In the genomic region with DNA sequence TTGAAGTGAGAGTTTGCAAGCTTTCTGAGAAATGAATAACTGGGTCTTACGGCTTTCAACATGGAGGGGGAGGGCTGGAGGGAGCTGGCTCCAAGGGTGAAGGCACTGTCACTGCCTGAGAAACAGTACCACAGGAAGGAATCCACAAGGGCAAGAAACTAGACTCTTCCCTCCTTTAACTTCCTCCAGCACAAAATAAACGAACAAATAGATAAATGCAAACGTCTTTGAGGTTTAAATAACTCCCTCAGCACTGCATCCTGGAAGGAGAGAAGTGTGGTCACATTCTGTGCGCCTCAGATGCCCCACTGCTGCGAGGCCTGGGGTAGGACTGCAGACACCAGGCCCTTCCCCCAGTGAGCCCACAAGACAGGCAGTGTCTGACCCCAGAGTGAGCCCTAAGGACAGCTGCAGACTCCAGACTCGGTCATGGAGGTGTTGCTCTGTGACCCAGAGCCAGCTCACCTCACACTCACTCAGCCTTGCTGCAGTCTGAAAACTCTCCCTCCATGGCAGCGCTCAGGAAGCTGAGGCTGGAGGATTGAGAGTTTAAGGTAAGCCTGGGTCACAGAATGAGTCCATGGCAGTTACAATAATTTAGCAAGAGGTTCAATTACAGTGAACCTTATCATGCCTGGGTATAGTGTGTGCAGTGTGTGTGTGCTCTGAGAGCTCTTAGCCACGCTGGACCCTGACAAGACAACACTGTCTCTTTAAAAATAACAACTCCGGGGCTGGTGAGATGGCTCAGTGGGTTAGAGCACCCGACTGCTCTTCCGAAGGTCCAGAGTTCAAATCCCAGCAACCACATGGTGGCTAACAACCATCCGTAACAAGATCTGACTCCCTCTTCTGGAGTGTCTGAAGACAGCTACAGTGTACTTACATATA, we compare ENCODE assay signal across 9 mouse cellular contexts. TPM values are rescaled to one million over a fixed set of nuclear protein-coding genes. Genes with fewer than 3 reads are reported as not detected.
DNase-seq lines count a peak whose midpoint lies in the region; ATAC-seq and TF ChIP-seq lines count a peak whose summit lies in the region.
"Had no signal": no experiment of that assay in that cellular context is flagged by ENCODE, and none has a peak within 500 bp of the region (broad histone marks: within the 10 kb centered on the region; RNA-seq: fewer than 3 reads in every experiment).

No protein-coding gene starts in this region.

- peaks cover 30% of the 10 kb centered on the region for H3K4me1 ChIP-seq in forebrain, embryonic 13.5 days
- H3K4me1 ChIP-seq in forebrain, embryonic 11.5 days (replicated peaks; ENCODE audit: control insufficient read depth, insufficient read depth, low read length): peaks cover 4% of the 10 kb centered on the region
- peaks cover 40 to 81% of the 10 kb centered on the region in 2 experiments for H3K4me1 ChIP-seq in MEL (ENCODE audit: control insufficient read depth in 1 of 2, insufficient read depth in 2 of 2, low read length in 2 of 2)
- peaks cover 97% of the 10 kb centered on the region for H3K4me1 ChIP-seq in liver, embryonic 16.5 days (ENCODE audit: control insufficient read depth, low read depth, low read length)

- no peak overlapping the region for H3K27ac ChIP-seq in forebrain, embryonic 13.5 days
- H3K27ac ChIP-seq in forebrain, embryonic 11.5 days (ENCODE audit: low read depth, low read length): no peak overlapping the region
- peak overlapping the region; percentile 15; the same call in 1 of the 2 replicates for H3K27ac ChIP-seq in left cerebral cortex, adult 2 months
- peak overlapping the region; percentile 94 for H3K27ac ChIP-seq in MEL (ENCODE audit: control insufficient read depth, low read depth, low read length)
- peak overlapping the region; percentile 83 for H3K27ac ChIP-seq in liver, embryonic 16.5 days (ENCODE audit: low read length)
- H3K27ac ChIP-seq: neural tube, embryonic 12.5 days had no signal

- H3K9me3 ChIP-seq in forebrain, embryonic 13.5 days (replicated peaks): no peaks in the 10 kb centered on the region
- H3K9me3 ChIP-seq in forebrain, embryonic 11.5 days (ENCODE audit: control insufficient read depth, low read length): no peaks in the 10 kb centered on the region
- H3K9me3 ChIP-seq in MEL (replicated peaks; ENCODE audit: insufficient read depth, low read length): no peaks in the 10 kb centered on the region
- H3K9me3 ChIP-seq in liver, embryonic 16.5 days (replicated peaks; ENCODE audit: control insufficient read depth, low read length): no peaks in the 10 kb centered on the region
- H3K9me3 ChIP-seq: neural tube, embryonic 12.5 days had no signal

- ATAC-seq in forebrain, embryonic 13.5 days: no peak
- ATAC-seq in forebrain, embryonic 11.5 days (replicated peaks; ENCODE audit: low FRiP score): no peak
- ATAC-seq in liver, embryonic 16.5 days (ENCODE audit: low read depth): no peak

- H3K36me3 ChIP-seq in forebrain, embryonic 13.5 days (ENCODE audit: poor library complexity, severe bottlenecking): peaks cover 33% of the 10 kb centered on the region
- no peaks in the 10 kb centered on the region for H3K36me3 ChIP-seq in forebrain, embryonic 11.5 days (ENCODE audit: control insufficient read depth, insufficient read depth, low read length)
- H3K36me3 ChIP-seq in MEL (ENCODE audit: control insufficient read depth in 1 of 2, insufficient read depth in 2 of 2, low read length in 2 of 2): peaks cover 0 to 60% of the 10 kb centered on the region in 2 experiments; a peak in 2 of 4 replicates
- H3K36me3 ChIP-seq in liver, embryonic 16.5 days (ENCODE audit: control insufficient read depth, insufficient read depth): no peaks in the 10 kb centered on the region

- peaks cover 4% of the 10 kb centered on the region for H3K79me2 ChIP-seq in MEL (ENCODE audit: control insufficient read depth, insufficient read depth, low read length, poor library complexity)

- no peak for DNase-seq in forebrain, embryonic 11.5 days (ENCODE audit: low spot score)
- DNase-seq in left cerebral cortex, adult 2 months (ENCODE audit: extremely low spot score in 1 of 2, low spot score in 2 of 2): no peak
- DNase-seq in left cerebral cortex, postnatal 25 days (ENCODE audit: low spot score in 2 of 2): no peak
- DNase-seq in MEL (ENCODE audit: low read depth, low spot score): peak; percentile 68
- DNase-seq in layer of hippocampus, postnatal 10 days (ENCODE audit: low spot score in 2 of 2): no peak
- DNase-seq in retina, postnatal 1 day: no peak

- peak; percentile 49 to 80 for TF ChIP-seq EP300 in MEL (IDR thresholded peaks at IDR 0.05; ENCODE audit: low read depth in 1 of 2, low read length in 2 of 2)

- no peak overlapping the region for H3K4me2 ChIP-seq in forebrain, embryonic 13.5 days
- no peak overlapping the region for H3K4me2 ChIP-seq in forebrain, embryonic 11.5 days (ENCODE audit: low read depth, low read length, severe bottlenecking)
- H3K4me2 ChIP-seq in liver, embryonic 16.5 days (ENCODE audit: low read depth, low read length): peak overlapping the region; percentile 2; the same call in 1 of the 2 replicates
- H3K4me2 ChIP-seq: neural tube, embryonic 12.5 days had no signal

- intact Hi-C loops in left cerebral cortex, adult 2 months (cut with DNase I): no loop called here
- intact Hi-C loops in left cerebral cortex, postnatal 25 days (cut with DNase I): no loop called here

- no peak for TF ChIP-seq RAD21 in MEL (IDR thresholded peaks at IDR 0.05; ENCODE audit: low read depth, low read length)

- no peaks in the 10 kb centered on the region for H3K27me3 ChIP-seq in forebrain, embryonic 13.5 days
- H3K27me3 ChIP-seq in forebrain, embryonic 11.5 days (ENCODE audit: control insufficient read depth, insufficient read depth, low read length): no peaks in the 10 kb centered on the region
- no peaks in the 10 kb centered on the region for H3K27me3 ChIP-seq in MEL (ENCODE audit: control insufficient read depth in 1 of 2, insufficient read depth in 2 of 2, low read length in 2 of 2)
- H3K27me3 ChIP-seq in liver, embryonic 16.5 days (ENCODE audit: control insufficient read depth, insufficient read depth, low read depth, low read length): no peaks in the 10 kb centered on the region
- H3K27me3 ChIP-seq: neural tube, embryonic 12.5 days had no signal

- no peak overlapping the region for H3K4me3 ChIP-seq in forebrain, embryonic 13.5 days
- H3K4me3 ChIP-seq in forebrain, embryonic 11.5 days (ENCODE audit: low read depth, low read length): no peak overlapping the region
- no peak overlapping the region for H3K4me3 ChIP-seq in left cerebral cortex, adult 2 months
- H3K4me3 ChIP-seq in MEL (ENCODE audit: control insufficient read depth in 1 of 2, insufficient read depth in 1 of 2, low read depth in 2 of 2, low read length in 2 of 2): peak overlapping the region; percentile 5 to 13; a peak in 3 of 4 replicates
- no peak overlapping the region for H3K4me3 ChIP-seq in liver, embryonic 16.5 days (ENCODE audit: low read depth, low read length)
- H3K4me3 ChIP-seq: neural tube, embryonic 12.5 days had no signal

- 74% methylated on average over 12 of the region's 12 CpGs for WGBS in forebrain, embryonic 13.5 days
- WGBS in forebrain, embryonic 11.5 days: 78% methylated on average over 11 of the region's 12 CpGs
- WGBS in liver, embryonic 16.5 days (ENCODE audit: insufficient replicate concordance): 23% methylated on average over 11 of the region's 12 CpGs

- no peak for TF ChIP-seq CTCF in left cerebral cortex, adult 2 months (IDR thresholded peaks at IDR 0.05)
- no peak for TF ChIP-seq CTCF in MEL (IDR thresholded peaks at IDR 0.05 in 2 of 3, conservative IDR thresholded peaks at IDR 0.05 in 1 of 3; ENCODE audit: control insufficient read depth in 1 of 3, insufficient read depth in 1 of 3, low read depth in 2 of 3, low read length in 3 of 3, poor library complexity in 1 of 3, severe bottlenecking in 1 of 3)

- H3K9ac ChIP-seq in forebrain, embryonic 13.5 days: peak overlapping the region; percentile 43; the same call in 1 of the 2 replicates
- no peak overlapping the region for H3K9ac ChIP-seq in forebrain, embryonic 11.5 days (ENCODE audit: low read length)
- peak overlapping the region; percentile 63 for H3K9ac ChIP-seq in MEL (ENCODE audit: control insufficient read depth, low read depth, low read length, poor library complexity, severe bottlenecking)
- H3K9ac ChIP-seq in liver, embryonic 16.5 days (ENCODE audit: low read depth, low read length): peak overlapping the region; percentile 1; the same call in 1 of the 2 replicates
- H3K9ac ChIP-seq: neural tube, embryonic 12.5 days had no signal

- peak in 1 of 2 experiments; percentile 47; a peak in 1 of 4 replicates for TF ChIP-seq POLR2A in MEL (IDR thresholded peaks at IDR 0.05; ENCODE audit: control insufficient read depth in 1 of 2, insufficient read depth in 1 of 2, low read depth in 1 of 2, low read length in 2 of 2, poor library complexity in 1 of 2)

RNA-seq across cellular contexts. Expression of a gene that starts 5.0 kb away (rescaled TPM):
- polyA plus RNA-seq in forebrain, embryonic 13.5 days (2015; fragmentation: Nextera tagmentation; extraction: Ambion mirVana): 47.9 and 51.6 TPM in 2 replicates
- 57.9 and 61.1 TPM in 2 replicates for polyA plus RNA-seq in forebrain, embryonic 11.5 days (2014; fragmentation: Nextera tagmentation; extraction: Ambion mirVana)
- total RNA-seq in left cerebral cortex, adult 2 months (2021): 10 to 100 TPM; 13.6 to 15.5 TPM
- 10 to 100 TPM; 13.4 to 15.8 TPM for total RNA-seq in left cerebral cortex, postnatal 25 days (2021)
- 38.3 and 38.7 TPM in 2 replicates for total RNA-seq in MEL (2012; rRNA removed)
- 10 to 100 TPM in 1 of 2 experiments, not detected in 1; 63.4 TPM for polyA plus RNA-seq in MEL (2012; ENCODE audit: insufficient read depth in 1 of 2, insufficient read length in 2 of 2, low read depth in 1 of 2, low replicate concordance in 2 of 2, missing spikeins in 1 of 2)
- 26.1 and 27.4 TPM in 2 replicates for polyA plus RNA-seq in liver, embryonic 16.5 days (2015; fragmentation: Nextera tagmentation; extraction: Ambion mirVana)
- total RNA-seq in layer of hippocampus, postnatal 10 days (2021): 10 to 100 TPM; 21.2 to 22.5 TPM

RNA-seq across cellular contexts. Expression of a gene that starts 5.2 kb away (rescaled TPM):
- polyA plus RNA-seq in forebrain, embryonic 13.5 days (2015; fragmentation: Nextera tagmentation; extraction: Ambion mirVana): 24.5 and 26.3 TPM in 2 replicates
- polyA plus RNA-seq in forebrain, embryonic 11.5 days (2014; fragmentation: Nextera tagmentation; extraction: Ambion mirVana): 4.8 and 7.2 TPM in 2 replicates
- 10 to 100 TPM; 45.0 to 46.0 TPM for total RNA-seq in left cerebral cortex, adult 2 months (2021)
- total RNA-seq in left cerebral cortex, postnatal 25 days (2021): 10 to 100 TPM; 35.9 to 42.5 TPM
- total RNA-seq in MEL (2012; rRNA removed): 1.0 and 1.5 TPM in 2 replicates
- polyA plus RNA-seq in MEL (2012; ENCODE audit: insufficient read depth in 1 of 2, insufficient read length in 2 of 2, low read depth in 1 of 2, low replicate concordance in 2 of 2, missing spikeins in 1 of 2): 1 to 10 TPM in 1 of 2 experiments, not detected in 1; 3.8 TPM
- polyA plus RNA-seq in liver, embryonic 16.5 days (2015; fragmentation: Nextera tagmentation; extraction: Ambion mirVana): 9.3 and 10.4 TPM in 2 replicates
- total RNA-seq in layer of hippocampus, postnatal 10 days (2021): 10 to 100 TPM; 51.0 to 69.9 TPM

RNA-seq across cellular contexts. Expression of a gene that starts 18.8 kb away (rescaled TPM):
- polyA plus RNA-seq in forebrain, embryonic 13.5 days (2015; fragmentation: Nextera tagmentation; extraction: Ambion mirVana): 52.3 and 55.1 TPM in 2 replicates
- polyA plus RNA-seq in forebrain, embryonic 11.5 days (2014; fragmentation: Nextera tagmentation; extraction: Ambion mirVana): 85.1 and 87.0 TPM in 2 replicates
- total RNA-seq in left cerebral cortex, adult 2 months (2021): 10 to 100 TPM; 42.8 to 48.8 TPM
- 10 to 100 TPM; 35.3 to 44.0 TPM for total RNA-seq in left cerebral cortex, postnatal 25 days (2021)
- 68.6 and 87.1 TPM in 2 replicates for total RNA-seq in MEL (2012; rRNA removed)
- 100 to 1,000 TPM in 1 of 2 experiments, 10 to 100 TPM in 1; 47.4 to 184 TPM for polyA plus RNA-seq in MEL (2012; ENCODE audit: insufficient read depth in 1 of 2, insufficient read length in 2 of 2, low read depth in 1 of 2, low replicate concordance in 2 of 2, missing spikeins in 1 of 2)
- polyA plus RNA-seq in liver, embryonic 16.5 days (2015; fragmentation: Nextera tagmentation; extraction: Ambion mirVana): 41.5 and 54.4 TPM in 2 replicates
- 10 to 100 TPM; 48.5 to 53.2 TPM for total RNA-seq in layer of hippocampus, postnatal 10 days (2021)

RNA-seq across cellular contexts. Expression of a gene that starts 39.9 kb away (rescaled TPM):
- polyA plus RNA-seq in forebrain, embryonic 13.5 days (2015; fragmentation: Nextera tagmentation; extraction: Ambion mirVana): 59.2 and 61.2 TPM in 2 replicates
- 78.3 and 97.3 TPM in 2 replicates for polyA plus RNA-seq in forebrain, embryonic 11.5 days (2014; fragmentation: Nextera tagmentation; extraction: Ambion mirVana)
- total RNA-seq in left cerebral cortex, adult 2 months (2021): 10 to 100 TPM; 85.1 to 96.7 TPM
- total RNA-seq in left cerebral cortex, postnatal 25 days (2021): 10 to 100 TPM; 91.7 to 92.7 TPM
- total RNA-seq in MEL (2012; rRNA removed): 35.4 and 43.1 TPM in 2 replicates
- polyA plus RNA-seq in MEL (2012; ENCODE audit: insufficient read depth in 1 of 2, insufficient read length in 2 of 2, low read depth in 1 of 2, low replicate concordance in 2 of 2, missing spikeins in 1 of 2): 10 to 100 TPM in 1 of 2 experiments, not detected in 1; 81.8 TPM
- polyA plus RNA-seq in liver, embryonic 16.5 days (2015; fragmentation: Nextera tagmentation; extraction: Ambion mirVana): 2.8 and 5.1 TPM in 2 replicates
- total RNA-seq in layer of hippocampus, postnatal 10 days (2021): 10 to 100 TPM; 84.4 to 90.6 TPM

RNA-seq across cellular contexts. Expression of a gene that starts 45.3 kb away (rescaled TPM):
- 80.2 and 82.9 TPM in 2 replicates for polyA plus RNA-seq in forebrain, embryonic 13.5 days (2015; fragmentation: Nextera tagmentation; extraction: Ambion mirVana)
- polyA plus RNA-seq in forebrain, embryonic 11.5 days (2014; fragmentation: Nextera tagmentation; extraction: Ambion mirVana): 84.2 and 86.3 TPM in 2 replicates
- 100 to 1,000 TPM; 150 to 151 TPM for total RNA-seq in left cerebral cortex, adult 2 months (2021)
- total RNA-seq in left cerebral cortex, postnatal 25 days (2021): 100 to 1,000 TPM; 142 to 145 TPM
- 29.6 and 32.7 TPM in 2 replicates for total RNA-seq in MEL (2012; rRNA removed)
- 100 to 1,000 TPM in 1 of 2 experiments, 10 to 100 TPM in 1; 54.5 to 260 TPM for polyA plus RNA-seq in MEL (2012; ENCODE audit: insufficient read depth in 1 of 2, insufficient read length in 2 of 2, low read depth in 1 of 2, low replicate concordance in 2 of 2, missing spikeins in 1 of 2)
- 20.9 and 21.2 TPM in 2 replicates for polyA plus RNA-seq in liver, embryonic 16.5 days (2015; fragmentation: Nextera tagmentation; extraction: Ambion mirVana)
- 100 to 1,000 TPM; 135 to 139 TPM for total RNA-seq in layer of hippocampus, postnatal 10 days (2021)

Comparison
In these comparisons a context has a peak if more than half of its experiments do, and no peak if none do; other contexts are left out.
1. H3K27ac ChIP-seq: peak in left cerebral cortex, adult 2 months (single experiment), MEL (single experiment) and liver, embryonic 16.5 days (single experiment); none in forebrain, embryonic 13.5 days (single experiment) and forebrain, embryonic 11.5 days (single experiment).
2. H3K4me3 ChIP-seq: peak in MEL (2 of 2); none in forebrain, embryonic 13.5 days (single experiment), forebrain, embryonic 11.5 days (single experiment), left cerebral cortex, adult 2 months (single experiment) and liver, embryonic 16.5 days (single experiment).
3. RNA of a gene that starts 5.2 kb away (total RNA-seq): 51.0 to 69.9 TPM in layer of hippocampus, postnatal 10 days, 45.0 to 46.0 TPM in left cerebral cortex, adult 2 months and 35.9 to 42.5 TPM in left cerebral cortex, postnatal 25 days; 1.0 to 1.5 TPM in MEL; every median in the first group is over 10 times any median in the second.